Mouse (Mus musculus): ENCODE measurements around the gene Ccl17.
A peak's percentile ranks its signal among the peaks of the same experiment; 100 is the strongest.

DNA sequence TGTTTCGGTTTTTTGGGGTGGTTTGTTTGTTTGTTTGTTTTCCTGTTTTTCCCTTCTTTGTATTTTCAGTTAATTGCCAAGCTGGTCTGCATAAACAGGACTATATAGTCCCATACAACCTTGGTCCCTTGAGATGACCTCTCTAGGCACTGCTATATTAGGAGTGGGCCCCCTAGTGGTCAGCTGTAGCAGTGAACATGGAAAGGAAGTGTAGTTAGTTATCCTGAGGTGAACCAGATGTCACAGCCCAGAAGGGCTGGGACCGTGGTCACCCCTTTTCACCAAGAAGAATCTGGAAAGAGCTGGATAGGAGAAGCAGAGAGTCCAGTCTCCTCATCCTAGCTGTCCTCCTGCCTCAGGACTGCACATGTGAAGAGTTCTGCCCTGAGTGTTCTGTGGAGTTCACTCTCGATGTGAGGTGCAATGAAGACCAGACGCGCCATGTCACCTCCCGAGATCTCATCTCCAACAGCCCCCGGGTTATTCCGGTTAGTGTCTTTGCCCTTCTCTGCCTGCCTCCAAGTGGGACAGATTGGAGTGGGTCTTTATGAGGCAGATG, 51.2 kb downstream of the Ccl17 start:
- TF ChIP-seq CTCF (IDR thresholded peaks at IDR 0.05; ENCODE audit: low read depth) (peak; percentile 92), EP300 (IDR thresholded peaks at IDR 0.05; ENCODE audit: low read depth) (no peak)
